Mouse (Mus musculus) hindbrain, embryonic 11.5 days (tissue): ENCODE measurements at regions not wholly inside any gene's neighbourhood (a gene's known extent, or its start where the extent isn't known, plus 50 kb on each side); places are given as distances from the start of the nearest gene placed in this dataset.

Source experiments
- ATAC-seq: fragments of 200-750 bp; cut with Nextera tagmentation; 2 replicates; pipeline ENCODE4 v1.8.0; 2017; ENCODE audit warnings: mild to moderate bottlenecking, moderate TSS enrichment, moderate library complexity; ENCODE audit not compliant: low FRiP score
- DNase-seq: peaks from one replicate; pipeline ENCODE4 v3.0.0-alpha.2; 2015; ENCODE audit warnings: low spot score
- H3K27ac ChIP-seq: fragments of 300-500 bp; sonication (generic); 2 replicates; pipeline ENCODE4 v1.5.1; 2014; ENCODE audit warnings: mild to moderate bottlenecking, low read depth, low read length
- H3K27me3 ChIP-seq: fragments of 300-500 bp; sonication (generic); 2 replicates; pipeline ENCODE4 v1.6.1; 2014; ENCODE audit warnings: mild to moderate bottlenecking, low read length, moderate library complexity, mixed read lengths; ENCODE audit not compliant: control insufficient read depth, insufficient read depth
- H3K36me3 ChIP-seq: fragments of 300-500 bp; sonication (generic); 2 replicates; pipeline ENCODE4 v1.6.1; 2014; ENCODE audit warnings: mild to moderate bottlenecking, low read length, moderate library complexity, mixed read lengths; ENCODE audit not compliant: control insufficient read depth, insufficient read depth
- H3K4me1 ChIP-seq: fragments of 300-500 bp; sonication (generic); replicated peaks from 2 replicates; pipeline ENCODE4 v1.6.1; 2014; ENCODE audit warnings: low read length, mixed read lengths; ENCODE audit not compliant: control insufficient read depth, insufficient read depth
- H3K4me2 ChIP-seq: fragments of 300-500 bp; sonication (generic); replicated peaks from 2 replicates; pipeline ENCODE4 v1.6.1; 2014; ENCODE audit warnings: mild to moderate bottlenecking, low read depth, low read length
- H3K4me3 ChIP-seq: fragments of 300-500 bp; sonication (generic); 2 replicates; pipeline ENCODE4 v1.5.1; 2014; ENCODE audit warnings: low read depth, low read length
- H3K9ac ChIP-seq: fragments of 300-500 bp; sonication (generic); 2 replicates; pipeline ENCODE4 v1.6.1; 2014; ENCODE audit warnings: low read depth, low read length
- H3K9me3 ChIP-seq: fragments of 300-500 bp; sonication (generic); 2 replicates; pipeline ENCODE4 v1.6.1; 2016; ENCODE audit warnings: low read length; ENCODE audit not compliant: control insufficient read depth
- WGBS: fragments of 180-500 bp; shearing (Covaris S2); extraction: QIAGEN DNeasy Blood & Tissue Kit; methylation state at CpG from one replicate; pipeline ENCODE4 v1.1.7; 2014; 5-methylcytosine and 5-hydroxymethylcytosine counted together

- Histone ChIP-seq H3K36me3 (no peaks in the 10 kb centered on the region), H3K9me3 (no peaks in the 10 kb centered on the region), H3K4me2 (no peak overlapping the region), H3K4me1 (no peaks in the 10 kb centered on the region), H3K9ac (no peak overlapping the region), H3K27me3 (no peaks in the 10 kb centered on the region), H3K27ac (no peak overlapping the region), H3K4me3 (no peak overlapping the region)
- 62% methylated on average over 4 of the region's 4 CpGs for WGBS
- DNase-seq (no peak), ATAC-seq (no peak)
These were observed 270.2 kb upstream of the Ptger4 start for GRCm38 (mm10) chr15:5514217-5514616.

- 83% methylated on average over 10 of the region's 10 CpGs for WGBS
These were observed 273.4 kb upstream of the Ptger4 start for GRCm38 (mm10) chr15:5517244-5517966.

GRCm38 (mm10) chr15:5519552-5519951 is 275.6 kb upstream of the Ptger4 start:
- no peak overlapping the region for H3K27ac ChIP-seq
- H3K27me3 ChIP-seq: no peaks in the 10 kb centered on the region
- H3K9ac ChIP-seq: no peak overlapping the region
- ATAC-seq: no peak
- no peaks in the 10 kb centered on the region for H3K9me3 ChIP-seq
- H3K4me2 ChIP-seq: no peak overlapping the region
- DNase-seq: no peak
- no peaks in the 10 kb centered on the region for H3K36me3 ChIP-seq
- no peak overlapping the region for H3K4me3 ChIP-seq
- 93% methylated on average over 2 of the region's 2 CpGs for WGBS
- H3K4me1 ChIP-seq: no peaks in the 10 kb centered on the region

More at GRCm38 (mm10) chr15:5517244-5517966, 273.4 kb upstream of the Ptger4 start:
- H3K9ac ChIP-seq: no peak overlapping the region
- no peaks in the 10 kb centered on the region for H3K27me3 ChIP-seq
- no peaks in the 10 kb centered on the region for H3K9me3 ChIP-seq
- no peak overlapping the region for H3K4me3 ChIP-seq
- no peak for ATAC-seq
- H3K4me2 ChIP-seq: no peak overlapping the region
- H3K27ac ChIP-seq: no peak overlapping the region
- no peaks in the 10 kb centered on the region for H3K4me1 ChIP-seq
- no peaks in the 10 kb centered on the region for H3K36me3 ChIP-seq
- no peak for DNase-seq

- DNase-seq: no peak
- WGBS: 75% methylated on average over 1 of the region's 1 CpGs
- H3K9ac ChIP-seq: no peak overlapping the region
- no peak overlapping the region for H3K4me3 ChIP-seq
- H3K4me1 ChIP-seq: no peaks in the 10 kb centered on the region
- H3K27me3 ChIP-seq: no peaks in the 10 kb centered on the region
- H3K4me2 ChIP-seq: no peak overlapping the region
- no peaks in the 10 kb centered on the region for H3K36me3 ChIP-seq
- H3K27ac ChIP-seq: no peak overlapping the region
- no peak for ATAC-seq
- no peaks in the 10 kb centered on the region for H3K9me3 ChIP-seq
These were observed 276.0 kb upstream of the Ptger4 start for GRCm38 (mm10) chr15:5519997-5520396.

GRCm38 (mm10) chr15:5528619-5529018 is 284.6 kb upstream of the Ptger4 start:
- Histone ChIP-seq H3K4me1 (no peaks in the 10 kb centered on the region), H3K4me3 (no peak overlapping the region), H3K9ac (no peak overlapping the region), H3K27me3 (no peaks in the 10 kb centered on the region), H3K9me3 (no peaks in the 10 kb centered on the region), H3K36me3 (no peaks in the 10 kb centered on the region), H3K4me2 (no peak overlapping the region), H3K27ac (no peak overlapping the region)
- 93% methylated on average over 6 of the region's 6 CpGs for WGBS
- no peak for DNase-seq
- ATAC-seq: no peak

GRCm38 (mm10) chr15:5533656-5534055 is 289.7 kb upstream of the Ptger4 start:
- no peaks in the 10 kb centered on the region for H3K36me3 ChIP-seq
- no peak for ATAC-seq
- H3K27me3 ChIP-seq: no peaks in the 10 kb centered on the region
- H3K27ac ChIP-seq: no peak overlapping the region
- no peak for DNase-seq
- no peak overlapping the region for H3K4me2 ChIP-seq
- no peak overlapping the region for H3K9ac ChIP-seq
- no peak overlapping the region for H3K4me3 ChIP-seq
- no peaks in the 10 kb centered on the region for H3K9me3 ChIP-seq
- H3K4me1 ChIP-seq: no peaks in the 10 kb centered on the region

- DNase-seq: no peak
- Histone ChIP-seq H3K27me3 (no peaks in the 10 kb centered on the region), H3K36me3 (no peaks in the 10 kb centered on the region), H3K9me3 (no peaks in the 10 kb centered on the region), H3K4me3 (no peak overlapping the region), H3K4me1 (no peaks in the 10 kb centered on the region), H3K27ac (no peak overlapping the region), H3K4me2 (no peak overlapping the region), H3K9ac (no peak overlapping the region)
- 72% methylated on average over 2 of the region's 2 CpGs for WGBS
- no peak for ATAC-seq
These were observed 293.4 kb upstream of the Ptger4 start for GRCm38 (mm10) chr15:5537432-5537831.

GRCm38 (mm10) chr15:5539301-5539928 is 295.4 kb upstream of the Ptger4 start:
- H3K4me2 ChIP-seq: no peak overlapping the region
- no peaks in the 10 kb centered on the region for H3K36me3 ChIP-seq
- no peaks in the 10 kb centered on the region for H3K9me3 ChIP-seq
- H3K4me3 ChIP-seq: no peak overlapping the region
- ATAC-seq (no peak), DNase-seq (no peak)
- H3K27me3 ChIP-seq: no peaks in the 10 kb centered on the region
- no peaks in the 10 kb centered on the region for H3K4me1 ChIP-seq
- H3K9ac ChIP-seq: no peak overlapping the region
- no peak overlapping the region for H3K27ac ChIP-seq
- 96% methylated on average over 4 of the region's 4 CpGs for WGBS

GRCm38 (mm10) chr15:5554526-5554925 is 310.5 kb upstream of the Ptger4 start:
- 80% methylated on average over 4 of the region's 4 CpGs for WGBS
- Histone ChIP-seq H3K9me3 (no peaks in the 10 kb centered on the region), H3K27ac (no peak overlapping the region), H3K4me1 (no peaks in the 10 kb centered on the region), H3K4me3 (no peak overlapping the region), H3K36me3 (no peaks in the 10 kb centered on the region), H3K9ac (no peak overlapping the region), H3K4me2 (no peak overlapping the region), H3K27me3 (no peaks in the 10 kb centered on the region)
- ATAC-seq: no peak
- DNase-seq: no peak
